Mouse (Mus musculus) gastrocnemius, adult 18-20 months (tissue): Measurements from ENCODE around the gene Smlr1. TPM values are rescaled to one million over a fixed set of nuclear protein-coding genes. Genes with fewer than 3 reads are reported as not detected.

Source experiments
- DNase-seq: peaks from one replicate; pipeline ENCODE4 v3.0.0; 2021; ENCODE audit warnings: low spot score
- total RNA-seq, 2 experiments: library from RNA; stranded (reverse); gene quantifications; 2 replicates each; pipeline ENCODE4 v1.2.3; 2021

The Smlr1 gene
- total RNA-seq, 2 experiments from 2014 or later, result not detected

DNA sequence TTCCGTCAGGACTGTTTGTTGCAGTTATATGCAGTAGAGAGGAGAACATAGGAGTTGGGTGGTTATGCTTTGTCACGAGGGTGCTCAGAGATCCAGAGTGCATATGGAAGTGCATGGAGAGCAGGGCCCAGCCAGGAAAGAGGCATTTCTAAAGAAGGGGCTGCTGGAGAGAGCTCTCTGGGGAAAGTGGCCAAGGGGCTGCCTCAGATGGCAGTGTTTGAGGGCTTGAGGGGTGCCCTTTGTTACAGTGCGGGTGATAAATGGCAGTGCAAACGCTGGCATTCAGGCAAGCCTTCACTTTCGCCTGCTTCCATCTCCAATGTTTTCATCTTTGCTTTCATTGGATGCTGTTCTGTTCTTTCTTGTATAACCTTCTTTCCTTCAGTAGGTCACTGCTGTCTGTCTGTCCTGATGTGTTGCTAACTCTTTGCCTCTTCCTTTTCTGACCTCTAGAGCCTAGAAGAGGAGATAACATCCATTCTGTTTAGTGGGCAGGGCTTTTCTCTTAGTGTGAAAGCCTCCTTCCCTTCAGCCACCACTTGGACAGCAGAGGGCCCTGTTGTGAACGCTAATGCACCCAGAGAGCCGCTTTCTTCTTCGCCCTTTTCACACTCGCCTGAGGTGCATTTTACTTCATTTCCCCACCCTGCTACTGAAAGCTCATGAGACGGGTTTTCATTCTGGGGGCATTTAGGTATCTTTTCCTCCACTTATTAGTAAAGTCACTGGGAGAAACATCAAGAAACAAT lies 36.6 kb downstream of the Smlr1 start:
- no peak for DNase-seq

DNA sequence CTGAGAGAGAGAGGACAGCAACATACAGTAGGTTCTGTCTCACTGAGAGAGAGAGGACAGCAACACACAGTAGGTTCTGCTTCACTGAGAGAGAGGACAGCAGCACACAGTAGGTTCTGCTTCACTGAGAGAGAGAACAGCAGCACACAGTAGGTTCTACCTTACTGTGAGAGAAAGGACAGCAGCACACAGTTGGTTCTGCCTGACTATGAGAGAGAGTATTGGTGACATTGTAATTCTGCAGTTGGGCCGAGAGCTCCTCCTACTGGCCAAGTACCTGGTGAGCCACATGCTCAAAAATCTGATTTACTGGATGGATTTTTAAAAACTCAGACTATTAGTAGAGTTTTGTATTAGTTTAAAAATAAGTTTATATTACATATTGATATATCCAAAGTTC lies 47.6 kb downstream of the Smlr1 start:
- peak; percentile 73 for DNase-seq

DNA sequence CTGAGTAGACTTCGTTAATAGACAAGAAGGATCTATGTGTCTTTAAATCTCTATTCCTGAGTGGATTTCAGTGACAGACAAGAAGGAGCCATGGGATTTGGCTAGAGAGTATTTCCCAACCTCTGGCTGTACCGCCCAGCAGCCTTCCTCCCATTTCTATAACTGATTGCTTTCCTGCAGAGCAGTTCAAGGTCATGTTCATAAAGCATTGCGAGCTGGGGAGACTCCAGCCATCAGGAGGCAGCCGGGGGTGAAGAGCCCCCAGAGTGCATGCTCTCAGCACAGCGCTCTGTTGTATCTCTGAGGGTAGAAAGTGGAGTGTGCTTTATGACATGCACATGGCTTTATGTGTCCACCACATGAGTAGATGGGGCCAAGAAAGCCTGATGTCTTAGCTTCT lies 53.3 kb downstream of the Smlr1 start:
- DNase-seq, result no peak

DNA sequence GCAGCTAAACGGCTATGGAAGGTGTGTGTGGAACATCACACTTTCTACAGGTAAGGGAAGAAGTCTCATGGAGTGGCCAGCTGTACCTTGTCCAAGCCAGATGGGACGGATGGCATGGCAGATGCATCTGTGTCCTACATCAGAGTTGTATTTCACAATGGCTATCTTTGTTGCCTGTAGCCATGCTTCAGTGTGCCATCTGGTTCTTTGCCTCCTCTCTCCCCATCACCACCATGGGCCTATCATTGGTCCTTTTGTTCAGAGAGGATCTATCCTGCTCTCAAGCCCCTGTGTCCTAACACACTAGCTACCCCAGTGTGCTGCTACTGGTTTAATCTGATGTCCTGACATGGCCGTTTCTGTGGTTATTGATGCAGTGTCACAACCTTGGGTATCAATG lies 56.4 kb downstream of the Smlr1 start:
- no peak for DNase-seq

Other genes with a start within 250 kb of the Smlr1 start
- gene Akap7, start 228.4 kb downstream of the Smlr1 start, total RNA-seq, result 10 to 100 TPM; 14.7 to 20.7 TPM
- 10 to 100 TPM; 21.9 to 29.9 TPM for gene Epb41l2, start 176.5 kb downstream of the Smlr1 start, total RNA-seq